Mouse (Mus musculus) C2C12 (cell line): ENCODE measurements at regions not wholly inside any gene's neighbourhood (a gene's known extent, or its start where the extent isn't known, plus 50 kb on each side); places are given as distances from the start of the nearest gene placed in this dataset.

Experiments used
- H3K27me3 ChIP-seq: one replicate; pipeline ENCODE4 v1.6.1; 2011; ENCODE audit not compliant: control insufficient read depth, insufficient read depth, insufficient read length
- H3K36me3 ChIP-seq: one replicate; pipeline ENCODE4 v1.6.1; 2011; ENCODE audit not compliant: control insufficient read depth, insufficient read depth
- H3K4me3 ChIP-seq: one replicate; pipeline ENCODE4 v1.5.1; 2011; ENCODE audit warnings: mild to moderate bottlenecking, control low read depth; ENCODE audit not compliant: poor library complexity, insufficient read depth, severe bottlenecking
- H3K79me2 ChIP-seq: one replicate; pipeline ENCODE4 v1.6.1; 2011; ENCODE audit not compliant: control insufficient read depth, insufficient read depth
- H3K79me3 ChIP-seq: one replicate; pipeline ENCODE4 v1.6.1; 2011; ENCODE audit warnings: low read depth, control low read depth
- H3ac ChIP-seq: one replicate; pipeline ENCODE3; 2011; ENCODE audit warnings: low read depth; ENCODE audit not compliant: control insufficient read depth, insufficient read length
- CEBPB ChIP-seq: IDR thresholded peaks from one replicate; pipeline ENCODE4 v1.6.1; 2011; ENCODE audit warnings: low read depth, mild to moderate bottlenecking, control low read depth, moderate library complexity
- CTCF ChIP-seq: IDR thresholded peaks from one replicate; pipeline ENCODE4 v1.5.1; 2011; ENCODE audit not compliant: control insufficient read depth, insufficient read depth, insufficient read length
- FOSL1 ChIP-seq: IDR thresholded peaks from one replicate; pipeline ENCODE4 v1.8.0; 2011; ENCODE audit warnings: mild to moderate bottlenecking, low read length; ENCODE audit not compliant: poor library complexity, insufficient read depth, severe bottlenecking
- MAX ChIP-seq: IDR thresholded peaks from one replicate; pipeline ENCODE4 v1.6.1; 2011; ENCODE audit warnings: mild to moderate bottlenecking, control low read depth
- MYOD1 ChIP-seq: IDR thresholded peaks from one replicate; pipeline ENCODE4 v1.6.1; 2011; ENCODE audit warnings: low read depth; ENCODE audit not compliant: control insufficient read depth, insufficient read length
- MYOG ChIP-seq: IDR thresholded peaks from one replicate; pipeline ENCODE4 v1.6.1; 2011; ENCODE audit not compliant: control insufficient read depth, insufficient read length; ENCODE audit errors: extremely low read depth
- USF1 ChIP-seq: IDR thresholded peaks from one replicate; pipeline ENCODE4 v1.6.1; 2011; ENCODE audit warnings: low read depth, mild to moderate bottlenecking, control low read depth, moderate library complexity

GRCm38 (mm10) chr7:133505628-133506027, 96.3 kb downstream of the Tex36 start:
- TF ChIP-seq FOSL1: no peak
- no peak for TF ChIP-seq CEBPB
- no peak for TF ChIP-seq MYOD1
- TF ChIP-seq MYOG: no peak
- no peak for TF ChIP-seq USF1
- no peak for TF ChIP-seq MAX
- TF ChIP-seq CTCF: no peak
- Histone ChIP-seq H3K4me3 (no peak overlapping the region), H3K36me3 (no peaks in the 10 kb centered on the region), H3ac (no peak overlapping the region), H3K79me2 (no peaks in the 10 kb centered on the region), H3K27me3 (peaks cover 8% of the 10 kb centered on the region), H3K79me3 (no peaks in the 10 kb centered on the region)

DNA sequence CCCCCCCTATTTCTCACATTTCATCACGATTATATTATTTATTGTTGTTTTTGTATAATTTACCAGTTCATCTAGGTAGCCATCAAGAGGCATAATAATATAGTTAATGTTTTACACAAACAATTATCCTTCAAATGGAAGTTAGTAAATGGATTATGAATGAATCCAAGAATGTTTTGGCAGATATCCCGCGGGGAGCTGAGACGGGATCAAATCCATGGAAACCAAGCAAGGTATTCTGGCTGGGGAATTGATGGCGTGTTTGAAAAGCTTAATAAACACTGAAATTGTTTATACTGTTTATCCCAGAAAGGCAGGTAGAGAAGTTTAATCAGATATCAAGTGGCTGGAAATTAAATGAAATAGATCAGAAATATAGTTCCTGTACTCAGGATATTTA, 98.0 kb downstream of the Tex36 start:
- TF ChIP-seq MAX: no peak
- TF ChIP-seq CEBPB: no peak
- no peak for TF ChIP-seq FOSL1
- TF ChIP-seq MYOD1: no peak
- no peak overlapping the region for H3ac ChIP-seq
- no peaks in the 10 kb centered on the region for H3K36me3 ChIP-seq
- H3K79me2 ChIP-seq: no peaks in the 10 kb centered on the region
- no peaks in the 10 kb centered on the region for H3K79me3 ChIP-seq
- H3K27me3 ChIP-seq: peaks cover 13% of the 10 kb centered on the region
- H3K4me3 ChIP-seq: no peak overlapping the region

GRCm38 (mm10) chr7:133502731-133503130, 99.2 kb downstream of the Tex36 start:
- H3K27me3 ChIP-seq: peaks cover 10% of the 10 kb centered on the region
- no peak for TF ChIP-seq USF1
- no peak for TF ChIP-seq CTCF
- no peak for TF ChIP-seq FOSL1
- TF ChIP-seq MYOG: no peak
- TF ChIP-seq MYOD1: no peak
- TF ChIP-seq MAX: no peak
- no peak for TF ChIP-seq CEBPB
- no peak overlapping the region for H3K4me3 ChIP-seq
- no peaks in the 10 kb centered on the region for H3K79me3 ChIP-seq
- H3K36me3 ChIP-seq: no peaks in the 10 kb centered on the region
- H3K79me2 ChIP-seq: no peaks in the 10 kb centered on the region
- H3ac ChIP-seq: no peak overlapping the region

DNA sequence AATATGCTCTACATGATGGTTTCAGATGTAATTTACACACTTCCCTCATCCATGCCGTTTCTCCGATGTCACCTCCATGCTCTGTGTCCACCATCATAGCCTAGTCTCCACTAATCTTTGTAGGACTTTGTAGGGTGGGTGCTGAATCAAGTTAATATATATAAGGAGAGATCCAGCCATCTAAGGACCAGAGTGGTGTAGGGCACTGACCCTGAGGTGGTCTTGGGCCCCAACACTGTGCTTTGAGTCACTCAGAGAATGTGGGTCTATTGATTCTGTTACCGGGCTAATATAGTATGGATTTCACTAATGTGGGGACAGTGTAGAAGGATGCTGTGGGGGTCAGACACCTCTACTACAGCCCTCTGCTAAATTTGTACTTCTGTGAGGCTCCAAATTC, 104.4 kb downstream of the Tex36 start:
- TF ChIP-seq FOSL1: no peak
- no peak for TF ChIP-seq MYOG
- peaks cover 27% of the 10 kb centered on the region for H3K27me3 ChIP-seq

GRCm38 (mm10) chr7:133494982-133495550, 106.9 kb downstream of the Tex36 start:
- H3K36me3 ChIP-seq: no peaks in the 10 kb centered on the region

More for the DNA sequence above, 104.4 kb downstream of the Tex36 start:
- H3K36me3 ChIP-seq: no peaks in the 10 kb centered on the region
- no peak overlapping the region for H3ac ChIP-seq
- H3K79me3 ChIP-seq: no peaks in the 10 kb centered on the region
- no peaks in the 10 kb centered on the region for H3K79me2 ChIP-seq
- H3K4me3 ChIP-seq: no peak overlapping the region

More at GRCm38 (mm10) chr7:133494982-133495550, 106.9 kb downstream of the Tex36 start:
- Histone ChIP-seq H3K27me3 (peaks cover 23% of the 10 kb centered on the region), H3K4me3 (no peak overlapping the region), H3K79me2 (no peaks in the 10 kb centered on the region), H3K79me3 (no peaks in the 10 kb centered on the region), H3ac (no peak overlapping the region)
- no peak for TF ChIP-seq CEBPB
- no peak for TF ChIP-seq MAX
- TF ChIP-seq FOSL1: no peak
- TF ChIP-seq CTCF: no peak
- no peak for TF ChIP-seq USF1
- TF ChIP-seq MYOG: no peak
- TF ChIP-seq MYOD1: no peak
